Comparison of ENCODE assay signal across 17 mouse cellular contexts in the genomic region with DNA sequence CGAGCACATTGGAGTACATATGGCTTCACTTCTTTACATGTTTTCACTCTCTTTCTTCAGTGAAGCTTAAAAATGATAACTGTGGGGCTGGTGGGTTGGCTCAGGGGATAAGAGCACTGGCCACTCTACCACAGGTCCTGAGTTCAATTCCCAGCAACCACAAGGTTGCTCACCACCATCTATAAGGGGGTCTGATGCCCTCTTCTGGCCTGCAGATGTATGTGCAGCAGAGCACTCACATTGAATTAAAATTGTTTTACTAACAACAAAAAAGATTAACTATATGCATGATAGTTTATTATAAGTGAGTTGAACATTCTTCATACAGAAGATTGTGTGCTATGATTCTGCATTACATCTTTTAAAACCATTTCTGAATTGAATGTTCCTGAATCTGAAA. TPM values are rescaled to one million over a fixed set of nuclear protein-coding genes. Genes with fewer than 3 reads are reported as not detected.
DNase-seq lines count a peak whose midpoint lies in the region; ATAC-seq and TF ChIP-seq lines count a peak whose summit lies in the region.
"Had no signal": no experiment of that assay in that cellular context is flagged by ENCODE, and none has a peak within 500 bp of the region (broad histone marks: within the 10 kb centered on the region; RNA-seq: fewer than 3 reads in every experiment).

No protein-coding gene starts in this region.

- no peak overlapping the region for H3K27ac ChIP-seq in layer of hippocampus, adult 2 months
- no peak overlapping the region for H3K27ac ChIP-seq in cortical plate, adult 2 months (ENCODE audit: insufficient read depth, low read length)
- H3K27ac ChIP-seq: forebrain, embryonic 13.5 days; hindbrain, embryonic 14.5 days; neural tube, embryonic 13.5 days had no signal

- peak; percentile 61 for TF ChIP-seq CTCF in layer of hippocampus, adult 2 months (conservative IDR thresholded peaks at IDR 0.05)
- TF ChIP-seq CTCF in E14TG2a.4 (conservative IDR thresholded peaks at IDR 0.05; ENCODE audit: low read length) = peak; percentile 29; the same call in 1 of the 2 replicates
- 0 out of 2 replicates have a peak, but pooled peaks have one; percentile 16 for TF ChIP-seq CTCF in cortical plate, adult 2 months (IDR thresholded peaks at IDR 0.05; ENCODE audit: extremely low read depth, insufficient read depth, low read length)

- H3K4me1 ChIP-seq in E14TG2a.4 (replicated peaks; ENCODE audit: low read depth, low read length) = no peaks in the 10 kb centered on the region
- no peaks in the 10 kb centered on the region for H3K4me1 ChIP-seq in cortical plate, adult 2 months (ENCODE audit: control insufficient read depth, insufficient read depth, low read length)
- H3K4me1 ChIP-seq: forebrain, embryonic 13.5 days; neural tube, embryonic 13.5 days had no signal

- DNase-seq in CD4-positive, CD25-positive, alpha-beta regulatory T cell, adult 2 months (ENCODE audit: low read depth, low spot score) = peak; percentile 19
- DNase-seq in layer of hippocampus, adult 2 months (ENCODE audit: low spot score in 2 of 2) = no peak
- DNase-seq in layer of hippocampus, postnatal 14 days (ENCODE audit: low spot score in 2 of 2) = no peak
- no peak for DNase-seq in cerebellum, postnatal 14 days
- no peak for DNase-seq in embryo, embryonic 10.5 days (ENCODE audit: low spot score)
- DNase-seq: heart, adult 11 months; heart, postnatal 10 days; kidney, adult 9 months; right cerebral cortex, postnatal 4 days had no signal

- H3K27me3 ChIP-seq in E14TG2a.4 (ENCODE audit: insufficient read depth, low read length) = no peaks in the 10 kb centered on the region
- H3K27me3 ChIP-seq: forebrain, embryonic 13.5 days; megakaryocyte, embryonic 14.5 days; neural tube, embryonic 13.5 days had no signal

- no peak overlapping the region for H3K4me3 ChIP-seq in layer of hippocampus, adult 2 months
- no peak overlapping the region for H3K4me3 ChIP-seq in E14TG2a.4 (replicated peaks; ENCODE audit: low read length)
- no peak overlapping the region for H3K4me3 ChIP-seq in cortical plate, adult 2 months (ENCODE audit: insufficient read depth, low read length)
- H3K4me3 ChIP-seq: forebrain, embryonic 13.5 days; megakaryocyte, embryonic 14.5 days; neural tube, embryonic 13.5 days had no signal

- no peak for ATAC-seq in CD4-positive, CD25-positive, alpha-beta regulatory T cell, adult 4 months
- ATAC-seq: forebrain, embryonic 13.5 days had no signal

- H3K9me3 ChIP-seq in E14TG2a.4 (ENCODE audit: low read length) = no peaks in the 10 kb centered on the region
- H3K9me3 ChIP-seq: forebrain, embryonic 13.5 days; G1E; megakaryocyte, embryonic 14.5 days; neural tube, embryonic 13.5 days had no signal

- H3K36me3 ChIP-seq in E14TG2a.4 (ENCODE audit: insufficient read depth, low read length) = peaks cover 58% of the 10 kb centered on the region

- no peak for TF ChIP-seq POLR2A in cortical plate, adult 2 months (IDR thresholded peaks at IDR 0.05; ENCODE audit: extremely low read depth, insufficient read depth, low read length)

RNA-seq across cellular contexts. Expression of gene Stard9, which starts 9.4 kb away (rescaled TPM):
- polyA plus RNA-seq in CD4-positive, CD25-positive, alpha-beta regulatory T cell, adult 4 months (2017; shearing (Covaris generic)) = under 1 TPM; 0.48 to 0.59 TPM
- 1 to 10 TPM; 8.1 to 9.9 TPM for total RNA-seq in layer of hippocampus, adult 2 months (2021)
- 10 to 100 TPM; 10.4 to 11.0 TPM for total RNA-seq in layer of hippocampus, postnatal 14 days (2021)
- polyA plus RNA-seq in cortical plate, adult 2 months (2012; rRNA removed) = 13.7 and 14.1 TPM in 2 replicates

RNA-seq across cellular contexts. Expression of gene Lrrc57, which starts 10.2 kb away (rescaled TPM):
- polyA plus RNA-seq in CD4-positive, CD25-positive, alpha-beta regulatory T cell, adult 4 months (2017; shearing (Covaris generic)) = 10 to 100 TPM; 33.0 to 37.2 TPM
- total RNA-seq in layer of hippocampus, adult 2 months (2021) = 10 to 100 TPM; 34.7 to 43.4 TPM
- total RNA-seq in layer of hippocampus, postnatal 14 days (2021) = 10 to 100 TPM; 26.0 to 31.6 TPM
- polyA plus RNA-seq in cortical plate, adult 2 months (2012; rRNA removed) = 44.1 and 46.4 TPM in 2 replicates

RNA-seq across cellular contexts. Expression of gene Haus2, which starts 10.4 kb away (rescaled TPM):
- polyA plus RNA-seq in CD4-positive, CD25-positive, alpha-beta regulatory T cell, adult 4 months (2017; shearing (Covaris generic)) = 10 to 100 TPM; 14.1 to 22.1 TPM
- 10 to 100 TPM; 14.9 to 15.7 TPM for total RNA-seq in layer of hippocampus, adult 2 months (2021)
- 10 to 100 TPM; 14.1 to 17.1 TPM for total RNA-seq in layer of hippocampus, postnatal 14 days (2021)
- polyA plus RNA-seq in cortical plate, adult 2 months (2012; rRNA removed) = 17.4 TPM in 2 replicates

RNA-seq across cellular contexts. Expression of gene Snap23, which starts 52.1 kb away (rescaled TPM):
- polyA plus RNA-seq in CD4-positive, CD25-positive, alpha-beta regulatory T cell, adult 4 months (2017; shearing (Covaris generic)) = 10 to 100 TPM; 51.9 to 61.8 TPM
- total RNA-seq in layer of hippocampus, adult 2 months (2021) = 10 to 100 TPM; 19.6 to 19.8 TPM
- total RNA-seq in layer of hippocampus, postnatal 14 days (2021) = 10 to 100 TPM; 21.4 to 21.5 TPM
- polyA plus RNA-seq in cortical plate, adult 2 months (2012; rRNA removed) = 19.3 TPM in 2 replicates

RNA-seq across cellular contexts. Expression of gene Zfp106, which starts 55.9 kb away (rescaled TPM):
- polyA plus RNA-seq in CD4-positive, CD25-positive, alpha-beta regulatory T cell, adult 4 months (2017; shearing (Covaris generic)) = 10 to 100 TPM; 20.9 to 26.0 TPM
- 100 to 1,000 TPM; 159 to 161 TPM for total RNA-seq in layer of hippocampus, adult 2 months (2021)
- 100 to 1,000 TPM; 104 to 113 TPM for total RNA-seq in layer of hippocampus, postnatal 14 days (2021)
- 76.6 and 77.9 TPM in 2 replicates for polyA plus RNA-seq in cortical plate, adult 2 months (2012; rRNA removed)
